Mouse (Mus musculus) retina, adult 2 months (tissue): ENCODE measurements around the gene Cyb5b.
"Not testable (repeated sequence)": the region's sequence is repeated elsewhere in the genome, so short reads cannot be mapped to it uniquely, and the experiment has no call there.

Source experiments
- DNase-seq: peaks from one replicate; pipeline ENCODE4 v3.0.0-alpha.2; 2012; ENCODE audit warnings: low read depth, low spot score

The Cyb5b gene

DNA sequence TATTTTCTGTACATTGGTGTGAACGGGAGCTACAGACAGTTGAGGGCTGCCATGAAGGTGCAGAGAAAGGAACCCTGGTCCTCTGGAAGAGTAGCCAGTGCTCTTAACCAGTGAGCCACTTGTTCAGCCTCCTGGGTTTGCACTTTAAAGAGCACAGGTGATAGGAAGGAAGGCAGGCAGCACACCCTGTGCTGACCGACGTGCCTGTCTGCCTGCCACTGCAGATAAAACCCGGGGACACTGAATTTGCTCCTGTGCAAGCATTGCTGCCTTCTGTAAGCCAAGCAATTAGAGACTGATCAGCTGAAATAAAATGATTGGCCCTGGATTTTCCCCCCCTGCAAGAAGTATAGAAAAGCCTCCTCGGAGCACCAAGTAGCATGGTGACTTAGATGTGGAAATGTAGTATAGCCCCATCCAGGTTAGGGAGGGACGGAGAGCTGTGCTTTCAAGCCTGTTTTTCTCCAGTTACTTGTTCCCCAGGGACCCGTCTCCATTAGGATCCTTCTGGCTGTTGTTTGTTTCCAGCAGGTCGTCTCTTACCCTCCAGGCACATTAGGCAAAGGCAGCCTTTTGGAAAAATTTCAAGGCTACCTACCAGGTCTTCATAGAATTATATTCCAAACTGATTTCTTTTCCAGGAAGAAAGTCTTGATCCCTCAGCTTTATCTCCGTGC lies 22.7 kb downstream of the Cyb5b start:
- no peak for DNase-seq

DNA sequence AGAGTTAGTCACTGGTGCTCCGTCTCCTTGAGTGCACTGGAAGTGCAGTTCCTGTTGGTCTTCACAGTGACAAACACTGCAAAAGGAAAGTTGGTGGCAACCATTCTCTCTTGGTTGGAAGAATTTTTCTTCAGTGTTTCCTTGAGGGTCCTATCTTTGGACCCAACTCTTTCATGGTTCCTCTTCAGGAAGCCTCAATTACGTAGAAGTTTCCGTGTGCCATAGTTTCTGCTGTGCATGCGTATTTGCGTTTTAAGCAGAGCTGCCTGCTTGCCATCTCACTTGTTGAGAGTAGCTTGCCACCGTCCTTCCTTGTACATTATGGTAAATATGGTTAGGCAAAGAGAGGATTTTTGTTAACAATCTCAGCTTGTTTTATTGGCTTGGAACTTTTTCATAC lies 30.7 kb downstream of the Cyb5b start:
- DNase-seq: no peak

DNA sequence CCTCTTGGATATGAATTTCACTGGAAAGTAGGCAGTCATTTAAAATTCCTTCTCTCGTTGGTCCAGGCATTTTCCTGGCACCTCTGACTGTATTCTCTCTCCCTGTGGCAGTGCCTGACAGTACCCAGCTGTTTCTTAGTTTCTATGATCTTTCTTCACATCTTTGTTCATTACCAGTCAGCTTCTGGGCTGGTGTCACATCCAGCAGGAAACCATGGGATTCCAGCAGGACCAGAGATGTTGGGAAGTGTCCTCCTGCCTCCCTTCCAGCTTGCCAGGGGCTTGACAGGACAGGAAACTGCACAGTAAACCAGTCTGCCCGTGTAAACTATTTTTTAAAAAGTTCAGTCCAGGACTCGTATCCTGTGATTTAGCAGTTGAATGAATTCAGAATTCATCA lies 34.6 kb downstream of the Cyb5b start:
- no peak for DNase-seq

DNA sequence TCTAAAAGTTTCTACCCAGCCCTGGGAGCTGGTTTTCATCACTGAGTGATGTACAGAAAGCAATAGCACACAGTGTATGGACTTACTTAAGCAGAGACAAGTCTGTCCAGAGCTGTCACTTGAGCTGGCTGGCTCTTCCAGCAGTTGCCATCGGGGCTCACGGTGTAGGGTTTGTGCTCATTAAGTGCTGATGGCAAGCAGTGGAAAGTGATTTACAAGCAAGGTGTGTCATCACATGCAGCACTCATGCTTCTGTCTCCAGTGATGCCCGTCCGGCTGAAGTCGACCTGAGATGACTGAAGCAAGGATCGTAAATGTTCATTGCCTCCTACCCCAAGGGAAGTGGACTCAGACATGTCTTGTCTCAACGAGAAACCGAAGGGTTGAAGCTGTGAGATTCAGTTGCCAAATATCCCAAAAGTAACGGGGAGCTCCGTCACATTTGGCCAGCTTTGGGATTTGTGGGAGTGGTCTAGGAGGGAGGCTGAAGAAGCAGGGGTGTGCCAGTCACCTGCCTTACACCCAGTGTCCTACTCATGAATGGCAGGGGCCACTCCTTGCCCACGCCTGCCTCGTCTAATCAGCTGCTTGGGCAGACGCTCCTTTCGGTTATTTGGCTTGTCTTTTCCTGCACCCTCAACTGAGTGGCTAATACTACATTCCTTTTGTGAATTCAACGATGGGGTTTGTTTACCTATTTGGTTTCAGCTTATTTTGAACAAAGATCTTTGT lies 36.4 kb downstream of the Cyb5b start:
- DNase-seq: no peak

DNA sequence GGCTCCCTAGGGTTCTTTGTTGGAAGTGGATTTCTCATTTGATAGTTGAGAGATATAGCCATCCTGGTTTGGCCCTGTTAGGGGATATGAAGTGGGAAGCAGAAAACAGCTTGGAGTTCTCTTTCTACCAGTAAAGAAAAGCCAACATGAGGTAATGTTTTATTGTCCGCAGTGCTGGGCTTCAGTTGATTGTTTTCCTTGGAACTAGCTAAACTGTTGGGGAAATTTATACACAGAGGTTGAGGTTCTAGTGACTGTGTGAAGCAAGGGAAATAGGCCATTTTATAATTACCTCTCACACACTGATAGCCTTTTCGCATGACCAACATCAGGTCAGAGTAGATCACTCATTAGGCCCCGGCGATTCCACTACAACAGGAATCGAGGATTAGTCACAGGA lies 37.2 kb downstream of the Cyb5b start:
- no peak for DNase-seq

DNA sequence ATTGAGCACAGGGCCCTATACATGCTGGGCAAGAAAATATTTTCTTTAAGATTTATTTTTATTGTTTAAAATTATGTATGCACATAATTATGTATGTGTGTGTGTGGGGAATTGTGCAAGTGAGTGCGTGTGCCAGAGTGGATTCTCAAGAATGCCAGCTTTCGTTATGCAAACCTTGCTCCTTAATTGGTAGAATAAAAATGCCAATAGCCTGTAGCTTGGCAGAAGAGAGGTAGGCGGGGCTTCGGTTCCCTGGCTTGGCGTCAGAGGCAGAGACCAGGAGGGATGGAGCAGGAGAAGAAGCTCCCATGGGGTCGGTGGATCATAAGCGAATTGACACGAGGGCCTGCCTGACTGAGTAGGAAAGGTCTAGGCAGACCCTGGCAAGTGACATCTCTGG lies 42.2 kb downstream of the Cyb5b start:
- no peak for DNase-seq

DNA sequence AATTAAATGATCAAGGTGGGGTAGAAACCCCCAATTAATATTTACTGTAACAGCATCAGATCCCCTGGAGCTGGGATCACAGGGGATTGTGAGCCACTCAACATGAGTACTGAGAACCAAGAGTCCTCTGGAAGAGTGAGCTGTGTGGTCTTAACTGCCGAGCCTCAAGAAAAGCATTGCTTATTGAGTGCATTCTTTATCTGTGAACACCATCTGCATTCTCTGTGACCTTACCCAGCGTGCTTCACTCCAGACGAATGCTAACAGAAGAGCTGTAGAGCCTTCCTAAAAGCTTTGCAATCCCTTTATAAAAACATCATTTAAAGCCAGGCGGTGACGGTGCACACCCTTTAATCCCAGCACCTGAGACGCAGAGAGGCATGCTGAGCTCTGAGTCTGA lies 42.9 kb downstream of the Cyb5b start:
- DNase-seq: no peak

DNA sequence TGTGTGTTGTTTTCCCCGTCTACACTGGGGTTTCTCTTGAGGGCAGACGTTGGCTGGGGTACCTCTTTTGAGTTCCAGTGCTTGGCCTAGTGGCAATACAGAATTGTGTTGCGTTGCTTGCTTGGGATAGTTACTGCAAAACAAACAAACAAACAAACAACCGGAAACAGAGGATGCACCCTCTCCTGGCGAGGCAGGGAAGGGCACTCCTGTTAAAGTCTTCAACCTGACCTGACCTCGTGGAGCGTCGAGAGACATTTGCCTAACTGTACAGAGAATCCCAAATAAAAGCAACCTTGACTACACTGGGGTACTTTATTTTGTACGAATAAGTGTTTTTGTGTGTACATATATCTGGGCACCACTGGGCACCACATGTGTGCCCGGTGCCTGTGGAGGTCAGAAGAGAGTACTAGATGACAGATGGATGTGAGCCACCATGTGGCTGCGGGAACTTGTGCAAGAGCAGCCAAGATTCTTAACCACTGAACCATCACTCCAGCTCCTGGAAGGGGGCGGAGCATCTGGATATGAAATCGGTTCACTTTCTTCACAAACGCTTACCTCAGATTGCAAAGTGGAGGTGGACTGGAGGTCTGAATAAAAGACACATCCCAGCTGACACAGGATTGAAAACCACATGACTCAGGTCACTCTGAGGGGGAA lies 44.5 kb downstream of the Cyb5b start:
- DNase-seq: no peak

DNA sequence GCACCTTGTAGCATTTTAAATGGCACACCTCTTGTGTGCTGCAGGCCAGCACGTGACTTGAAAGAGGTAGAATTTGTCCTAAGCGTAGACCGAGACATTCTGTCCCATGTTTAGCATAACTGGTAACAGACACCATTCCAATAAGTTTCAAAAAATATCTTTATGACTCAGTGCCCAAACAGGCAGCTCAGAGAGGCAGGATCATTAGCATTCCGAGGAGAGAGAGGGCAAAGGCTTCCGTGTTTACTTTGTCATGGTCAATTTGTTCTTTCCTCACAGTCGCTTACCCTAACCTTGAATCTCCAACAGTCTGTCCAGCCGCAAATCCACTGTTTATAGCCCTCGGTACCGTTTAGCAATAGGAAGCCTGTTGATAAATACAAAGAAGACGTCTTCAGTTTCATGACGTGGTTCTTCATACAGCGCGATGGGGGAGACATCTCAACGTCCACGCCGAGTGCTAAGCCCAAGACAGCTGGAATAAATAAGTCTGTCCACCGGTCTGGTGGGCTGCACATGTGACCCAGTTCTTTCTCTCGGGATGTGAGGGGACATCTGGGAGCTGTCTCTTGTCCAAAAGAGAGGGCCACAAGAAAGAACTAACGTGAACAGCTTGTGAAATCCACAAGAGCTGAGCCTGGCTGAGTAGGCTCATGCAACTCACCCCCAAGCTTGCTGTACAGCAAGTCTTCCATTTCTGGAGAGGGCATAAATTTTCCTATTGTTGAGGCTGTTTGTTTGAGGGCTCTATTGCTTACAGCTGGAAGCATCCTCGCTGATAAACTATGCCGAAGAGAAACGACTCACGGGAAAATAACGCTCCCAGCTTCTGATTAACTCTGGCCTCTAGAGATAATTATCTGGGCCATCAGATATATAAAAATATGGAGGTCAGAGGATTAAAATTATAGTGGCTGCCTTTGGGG lies 47.7 kb downstream of the Cyb5b start:
- DNase-seq: no peak

DNA sequence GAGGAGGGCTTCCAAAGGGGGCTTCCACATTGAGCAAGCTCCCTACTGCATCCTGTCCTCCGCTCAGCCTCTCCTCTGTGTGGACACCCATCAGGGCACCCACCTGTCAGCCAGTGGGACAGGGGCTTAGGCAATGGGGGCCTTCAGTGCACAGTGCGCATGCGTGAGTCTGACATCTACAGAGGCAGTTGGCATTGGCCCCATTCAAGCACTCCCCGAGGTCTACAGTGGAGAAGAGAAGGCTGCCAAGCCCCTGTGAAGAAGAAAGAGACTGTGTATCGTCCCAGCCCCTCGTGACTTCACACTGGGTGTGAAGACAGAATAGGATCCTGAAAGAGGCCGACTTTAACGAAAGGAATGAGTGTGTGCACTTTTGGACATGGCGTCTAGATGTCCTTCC lies 54.7 kb downstream of the Cyb5b start:
- no peak for DNase-seq

DNA sequence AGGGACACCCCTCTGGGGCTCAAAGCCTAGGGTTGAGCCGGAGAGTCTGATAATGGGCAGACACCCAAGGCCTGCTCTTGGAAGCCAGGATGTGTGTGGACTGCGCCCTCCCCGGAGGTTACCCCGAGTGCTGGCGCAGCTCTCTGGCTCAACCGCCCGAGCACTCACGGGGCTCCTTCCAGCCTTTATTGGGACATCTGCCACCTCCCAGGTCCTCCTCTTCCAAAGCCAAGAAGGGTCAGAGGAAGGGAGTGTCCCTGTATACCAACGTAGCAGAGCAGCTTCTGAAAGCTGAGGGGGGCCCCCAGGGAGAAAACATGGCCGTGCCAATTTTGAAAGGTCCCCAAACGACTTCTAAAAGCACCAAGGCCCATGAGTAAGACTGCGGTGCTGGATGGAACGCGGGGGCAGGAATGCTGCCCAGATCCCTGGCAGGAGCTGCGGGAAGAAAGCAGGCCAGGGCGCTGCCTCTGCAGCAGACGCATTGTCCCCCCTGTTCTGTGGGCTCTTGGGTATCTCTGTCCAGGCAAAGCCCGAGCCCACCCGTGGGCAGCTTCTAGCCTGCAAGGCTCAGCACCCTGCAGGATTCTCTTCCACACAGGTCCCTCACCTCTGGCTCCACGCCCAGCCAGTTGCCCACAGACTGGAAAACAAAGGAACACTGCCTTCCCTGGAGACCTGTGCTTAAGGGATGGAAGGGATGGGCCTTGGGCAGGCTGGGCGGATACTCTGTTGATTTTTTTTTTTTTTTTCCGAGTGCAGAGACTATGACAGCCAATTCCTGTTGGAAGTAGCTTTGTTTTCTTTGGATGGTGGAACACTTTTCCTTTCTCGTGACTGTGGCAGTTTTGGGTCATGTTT lies 55.5 kb downstream of the Cyb5b start:
- no peak for DNase-seq

DNA sequence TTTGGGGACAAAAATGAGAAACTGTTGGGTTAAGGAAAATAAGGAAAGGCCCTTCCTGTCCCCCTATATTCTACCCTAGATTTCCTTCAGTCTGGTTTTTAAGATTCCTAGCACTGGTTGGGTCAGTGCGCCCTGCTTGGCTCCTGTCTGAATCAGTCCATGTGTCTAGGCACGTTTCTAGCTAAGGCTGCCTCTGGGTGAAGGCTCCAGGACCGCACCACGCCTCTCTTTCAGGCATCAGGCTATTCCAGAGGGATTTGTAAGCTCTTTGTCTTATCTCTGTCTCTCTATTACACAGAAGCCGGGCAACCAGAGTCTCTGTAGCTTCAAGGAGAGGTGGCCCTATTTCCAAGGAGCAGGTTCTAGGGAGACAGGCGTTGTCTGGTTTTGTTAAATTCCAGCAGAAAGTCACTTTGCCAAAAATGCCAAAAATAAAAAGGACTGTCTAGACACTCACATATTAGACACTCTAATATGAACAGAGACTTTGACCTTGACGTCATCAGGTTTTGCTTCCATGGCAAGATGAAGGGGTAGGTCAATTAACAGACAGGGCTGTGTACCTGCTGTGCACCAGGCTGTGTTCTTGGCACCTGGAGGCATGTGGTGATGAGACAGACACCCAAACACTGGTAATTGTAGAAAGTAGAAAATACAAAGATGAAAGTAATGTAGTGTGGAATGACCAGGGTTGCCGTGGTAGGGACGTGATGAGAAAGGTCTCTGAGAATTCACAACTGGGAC lies 56.5 kb downstream of the Cyb5b start:
- DNase-seq: no peak

DNA sequence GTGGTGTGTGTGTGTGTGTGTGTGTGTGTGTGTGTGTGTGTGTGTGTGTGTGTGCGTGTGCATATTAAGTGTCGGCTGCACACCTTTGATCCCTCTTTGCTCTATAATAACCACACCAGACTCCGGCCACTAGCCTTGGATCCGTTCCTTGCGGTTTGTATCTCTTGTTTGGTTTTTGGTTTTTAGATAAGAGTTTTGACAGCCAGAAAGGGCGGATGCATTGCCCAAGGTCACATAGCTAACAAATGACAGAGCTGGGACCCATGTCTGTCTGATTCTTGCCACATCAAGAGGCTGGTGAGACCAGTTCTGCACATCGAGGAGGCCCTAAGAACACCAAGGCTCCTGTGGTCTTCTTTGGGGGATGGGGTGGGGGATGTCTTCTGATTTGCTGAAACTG lies 58.7 kb downstream of the Cyb5b start:
- DNase-seq: no peak

DNA sequence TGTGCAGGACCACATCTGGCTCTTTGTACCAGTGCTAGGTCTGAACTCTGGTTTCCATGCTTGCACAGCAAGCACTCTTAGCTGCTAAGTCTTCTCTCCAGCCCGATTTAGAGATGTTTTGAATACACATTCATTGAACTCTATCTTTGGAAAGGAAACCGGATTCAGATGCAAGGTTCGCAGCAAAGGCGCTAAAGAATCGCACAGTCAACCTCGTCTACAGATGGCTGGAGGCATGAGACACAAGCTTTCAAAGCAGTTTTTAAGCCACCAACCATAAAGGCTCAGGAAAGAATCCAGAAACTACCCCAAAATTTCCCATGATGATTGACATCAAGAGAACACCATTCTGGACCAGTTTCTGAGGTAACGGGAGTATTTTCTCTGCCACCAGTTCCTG lies 61.6 kb downstream of the Cyb5b start:
- no peak for DNase-seq

DNA sequence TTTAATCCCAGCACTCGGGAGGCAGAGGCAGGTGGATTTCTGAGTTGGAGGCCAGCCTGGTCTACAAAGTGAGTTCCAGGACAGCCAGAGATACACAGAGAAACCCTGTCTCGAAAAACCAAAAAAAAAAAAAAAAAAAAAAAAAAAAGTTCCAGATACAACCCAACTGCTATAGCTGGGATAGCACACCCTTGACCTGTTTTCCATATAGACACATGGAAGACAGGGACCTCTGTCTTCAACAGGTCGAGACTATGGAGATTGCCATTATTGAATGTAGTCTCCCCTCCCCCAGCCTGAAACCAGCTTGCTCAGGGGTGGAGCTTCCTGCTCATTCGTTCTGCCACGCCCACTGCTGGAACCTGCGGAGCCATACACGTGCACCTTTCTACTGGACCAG lies 66.8 kb downstream of the Cyb5b start:
- DNase-seq: not testable (repeated sequence)

DNA sequence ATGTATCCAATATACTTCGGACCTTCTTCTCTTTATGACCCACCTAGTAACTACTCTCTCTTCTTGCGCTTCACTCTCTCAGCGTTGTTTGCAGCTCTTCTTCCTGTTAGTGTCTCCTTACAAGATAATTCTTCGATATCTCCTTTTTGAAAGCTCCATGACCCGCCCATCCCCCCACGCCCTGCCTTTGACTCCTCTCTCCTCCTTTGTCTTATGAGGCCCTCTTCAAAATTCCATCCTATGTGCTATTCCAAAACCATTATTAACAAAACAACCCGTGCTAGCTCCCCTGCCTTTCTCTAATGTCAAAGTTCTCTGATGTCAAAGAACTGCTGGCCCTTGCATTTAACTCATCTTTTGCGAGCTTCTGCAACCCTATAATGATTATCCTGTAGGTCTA lies 67.7 kb downstream of the Cyb5b start:
- no peak for DNase-seq

DNA sequence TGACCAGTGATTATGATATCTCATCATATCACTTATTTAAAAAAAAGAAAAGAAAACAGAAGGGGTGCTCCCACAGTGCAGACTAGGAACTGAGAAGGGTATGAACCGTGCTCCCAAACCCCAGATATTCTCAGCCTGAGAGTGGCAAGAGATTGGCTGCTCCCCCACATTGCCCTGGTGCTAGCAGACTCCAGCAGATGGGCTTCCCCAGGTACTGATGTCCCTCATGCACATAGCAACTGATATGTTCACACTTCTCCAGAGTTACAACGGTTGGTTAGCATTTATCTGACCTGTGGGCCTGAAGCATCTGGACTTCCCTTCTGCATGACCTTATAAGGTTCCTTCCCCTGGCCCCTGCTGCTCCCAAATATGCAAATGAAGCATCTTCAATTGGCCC lies 68.6 kb downstream of the Cyb5b start:
- no peak for DNase-seq

DNA sequence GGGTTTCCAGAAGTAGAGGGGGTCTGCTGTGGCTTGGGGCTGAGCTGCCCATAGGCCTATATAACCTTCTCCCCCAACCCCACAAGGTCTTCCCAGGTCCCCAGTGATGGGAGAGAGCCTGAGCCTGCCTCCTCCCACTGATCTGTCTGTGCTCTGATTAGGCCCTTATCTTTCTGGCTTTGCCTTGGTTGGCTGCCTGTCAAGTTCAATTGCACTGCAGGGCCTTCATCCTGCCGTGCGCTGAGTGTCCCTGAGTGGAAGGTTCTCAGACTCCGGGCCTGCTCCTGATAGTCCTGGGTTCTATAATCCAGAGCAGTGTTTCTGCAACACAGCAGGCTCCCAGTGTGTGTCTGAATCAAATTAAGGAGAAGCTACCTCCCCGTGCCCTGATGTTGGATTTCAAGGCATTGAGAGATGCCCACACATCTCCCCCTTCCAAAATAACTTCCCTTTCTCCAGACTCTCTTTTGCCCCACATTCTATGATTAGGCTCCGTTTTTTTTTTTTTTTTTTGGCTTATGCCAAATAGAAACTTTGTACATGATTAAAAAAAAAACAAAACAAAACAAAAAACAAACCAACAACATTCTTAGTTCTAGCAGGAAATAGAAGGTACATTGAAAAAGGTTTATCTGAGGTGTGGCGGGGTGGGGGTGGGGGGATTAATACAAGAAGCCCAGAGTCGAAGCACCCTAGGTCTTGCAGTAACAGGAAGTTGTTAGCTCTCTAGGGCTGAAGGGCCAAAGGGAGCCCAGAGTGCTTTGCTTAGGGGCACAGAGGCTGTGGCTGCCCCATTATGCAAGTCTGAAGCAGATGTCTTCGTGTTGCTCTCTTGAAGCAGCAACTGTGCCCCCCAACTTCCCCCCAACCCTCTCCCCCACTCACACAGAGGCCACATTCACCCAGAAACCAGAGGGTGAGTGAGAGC lies 71.7 kb downstream of the Cyb5b start:
- no peak for DNase-seq

DNA sequence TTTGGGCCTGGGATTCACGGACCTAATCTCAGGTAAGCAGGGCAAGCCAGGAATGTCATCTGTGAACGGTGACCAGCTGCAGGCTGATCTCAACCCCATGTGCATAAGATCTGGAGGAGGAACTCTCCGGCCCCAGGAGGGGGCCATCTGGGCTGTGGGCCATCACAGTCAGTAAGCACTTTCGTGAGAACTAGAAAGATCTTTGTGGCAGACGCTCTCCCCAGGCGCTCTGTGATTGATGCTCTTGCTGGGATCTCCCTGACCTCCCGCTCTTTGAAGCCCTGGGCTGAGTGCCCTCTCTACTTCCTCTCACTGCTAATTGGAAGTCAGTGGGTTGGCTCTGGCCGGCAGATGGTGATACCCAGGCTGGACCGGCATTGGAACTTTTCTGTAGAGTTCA lies 75.7 kb downstream of the Cyb5b start:
- DNase-seq: no peak
